Mouse (Mus musculus): Measurements from ENCODE around the gene Rex1bd.

GRCm38 (mm10) chr8:70482943-70483342, 23.6 kb downstream of the Rex1bd start:
- TF ChIP-seq POLR2A (IDR thresholded peaks at IDR 0.05; ENCODE audit: extremely low read depth, insufficient read depth, low read length): no peak
- no peak for TF ChIP-seq CTCF (IDR thresholded peaks at IDR 0.05; ENCODE audit: extremely low read depth, insufficient read depth, low read length)
